Comparison of ENCODE assay signal across 8 mouse cellular contexts in genomic region chr6:30546571-30547273, GRCm38 (mm10). TPM values are rescaled to one million over a fixed set of nuclear protein-coding genes. Genes with fewer than 3 reads are reported as not detected.
DNase-seq lines count a peak whose midpoint lies in the region; ATAC-seq and TF ChIP-seq lines count a peak whose summit lies in the region.

No protein-coding gene starts in this region.

- H3K36me3 ChIP-seq in lung, embryonic 14.5 days (ENCODE audit: insufficient read depth): no peaks in the 10 kb centered on the region
- H3K36me3 ChIP-seq in embryonic facial prominence, embryonic 14.5 days (ENCODE audit: control insufficient read depth, insufficient read depth, low read length): no peaks in the 10 kb centered on the region
- no peaks in the 10 kb centered on the region for H3K36me3 ChIP-seq in megakaryocyte, embryonic 14.5 days (replicated peaks; ENCODE audit: low read length)
- no peaks in the 10 kb centered on the region for H3K36me3 ChIP-seq in stomach, embryonic 15.5 days

- WGBS in lung, embryonic 14.5 days: 11% methylated on average over 17 of the region's 17 CpGs
- WGBS in bone marrow, adult 2 months: 21% methylated on average over 17 of the region's 17 CpGs
- 15% methylated on average over 17 of the region's 17 CpGs for WGBS in embryonic facial prominence, embryonic 14.5 days
- WGBS in stomach, embryonic 15.5 days: 12% methylated on average over 17 of the region's 17 CpGs

- TF ChIP-seq POLR2A in bone marrow, adult 2 months (IDR thresholded peaks at IDR 0.05; ENCODE audit: borderline replicate concordance, control insufficient read depth, low read depth, low read length): no peak

- H3K27me3 ChIP-seq in lung, embryonic 14.5 days (ENCODE audit: insufficient read depth, low read length): no peaks in the 10 kb centered on the region
- H3K27me3 ChIP-seq in embryonic facial prominence, embryonic 14.5 days (replicated peaks; ENCODE audit: control insufficient read depth, insufficient read depth, low read length): no peaks in the 10 kb centered on the region
- peaks cover 63% of the 10 kb centered on the region for H3K27me3 ChIP-seq in megakaryocyte, embryonic 14.5 days (replicated peaks)
- H3K27me3 ChIP-seq in stomach, embryonic 15.5 days (replicated peaks): no peaks in the 10 kb centered on the region

- no peaks in the 10 kb centered on the region for H3K9me3 ChIP-seq in lung, embryonic 14.5 days (ENCODE audit: low read depth, low read length)
- no peaks in the 10 kb centered on the region for H3K9me3 ChIP-seq in embryonic facial prominence, embryonic 14.5 days (ENCODE audit: control insufficient read depth, low read length)
- 0 out of 2 replicates have a peak, but pooled peaks cover 5% of the 10 kb centered on the region for H3K9me3 ChIP-seq in megakaryocyte, embryonic 14.5 days
- H3K9me3 ChIP-seq in stomach, embryonic 15.5 days: no peaks in the 10 kb centered on the region

- ATAC-seq in lung, embryonic 14.5 days (ENCODE audit: insufficient read depth): peak; percentile 54
- peak; percentile 17; the same call in 1 of the 2 replicates for ATAC-seq in embryonic facial prominence, embryonic 14.5 days (ENCODE audit: low read depth)
- peak; percentile 85 for ATAC-seq in inflammation-experienced regulatory T-cells, adult 6 months
- no peak for ATAC-seq in stomach, embryonic 15.5 days (ENCODE audit: insufficient read depth, low FRiP score, low read depth)
- no peak for ATAC-seq in erythroid progenitor cell, adult 5-6 weeks (replicated peaks; ENCODE audit: low FRiP score, poor library complexity, severe bottlenecking)

- peak overlapping the region; percentile 52 for H3K9ac ChIP-seq in lung, embryonic 14.5 days
- H3K9ac ChIP-seq in embryonic facial prominence, embryonic 14.5 days (ENCODE audit: low read depth, low read length): peak overlapping the region; percentile 46
- H3K9ac ChIP-seq in stomach, embryonic 15.5 days: no peak overlapping the region

- peak overlapping the region; percentile 21 for H3K4me3 ChIP-seq in lung, embryonic 14.5 days (ENCODE audit: low read depth, low read length)
- peak overlapping the region; percentile 46 for H3K4me3 ChIP-seq in bone marrow, adult 2 months (replicated peaks; ENCODE audit: control insufficient read depth, low read depth, low read length)
- H3K4me3 ChIP-seq in embryonic facial prominence, embryonic 14.5 days (ENCODE audit: low read depth, low read length): peak overlapping the region; percentile 24
- peak overlapping the region; percentile 79 for H3K4me3 ChIP-seq in megakaryocyte, embryonic 14.5 days (replicated peaks)
- H3K4me3 ChIP-seq in stomach, embryonic 15.5 days (replicated peaks): peak overlapping the region; percentile 26

- TF ChIP-seq CTCF in lung, embryonic 14.5 days (IDR thresholded peaks at IDR 0.05; ENCODE audit: low read depth): no peak
- TF ChIP-seq CTCF in bone marrow, adult 2 months (IDR thresholded peaks at IDR 0.05; ENCODE audit: control insufficient read depth, insufficient read depth, low read length): no peak

- DNase-seq in lung, embryonic 14.5 days: peak; percentile 76
- DNase-seq in lung, postnatal 14 days: no peak
- DNase-seq in embryonic facial prominence, embryonic 14.5 days (ENCODE audit: low spot score): peak; percentile 65

- H3K4me2 ChIP-seq in lung, embryonic 14.5 days: peak overlapping the region; percentile 62
- H3K4me2 ChIP-seq in embryonic facial prominence, embryonic 14.5 days (ENCODE audit: low read depth, low read length): peak overlapping the region; percentile 55
- peak overlapping the region; percentile 58 for H3K4me2 ChIP-seq in stomach, embryonic 15.5 days

- H3K27ac ChIP-seq in lung, embryonic 14.5 days (ENCODE audit: low read depth): peak overlapping the region; percentile 94
- no peak overlapping the region for H3K27ac ChIP-seq in bone marrow, adult 2 months (ENCODE audit: control insufficient read depth, insufficient read depth, low read depth, low read length, poor library complexity)
- peak overlapping the region; percentile 93 for H3K27ac ChIP-seq in embryonic facial prominence, embryonic 14.5 days (replicated peaks; ENCODE audit: low read depth, low read length)
- peak overlapping the region; percentile 82 for H3K27ac ChIP-seq in stomach, embryonic 15.5 days

- peaks cover 32% of the 10 kb centered on the region for H3K4me1 ChIP-seq in lung, embryonic 14.5 days (ENCODE audit: insufficient read depth)
- H3K4me1 ChIP-seq in bone marrow, adult 2 months (ENCODE audit: control insufficient read depth, insufficient read depth, low read length): no peaks in the 10 kb centered on the region; the same call in 1 of the 2 replicates
- H3K4me1 ChIP-seq in embryonic facial prominence, embryonic 14.5 days (ENCODE audit: control insufficient read depth, insufficient read depth, low read length): peaks cover 67% of the 10 kb centered on the region
- peaks cover 18% of the 10 kb centered on the region; the same call in 1 of the 2 replicates for H3K4me1 ChIP-seq in megakaryocyte, embryonic 14.5 days
- peaks cover 22% of the 10 kb centered on the region for H3K4me1 ChIP-seq in stomach, embryonic 15.5 days

RNA-seq across cellular contexts. Expression of gene Cpa2, which starts 5.3 kb away (rescaled TPM):
- polyA plus RNA-seq in lung, embryonic 14.5 days (2014; fragmentation: Nextera tagmentation; extraction: Ambion mirVana): 7.2 and 7.8 TPM in 2 replicates
- not detected in 2 replicates for polyA plus RNA-seq in bone marrow, adult 2 months (2011; ENCODE audit: insufficient read depth, insufficient read length, low replicate concordance, missing spikeins)
- polyA plus RNA-seq in embryonic facial prominence, embryonic 14.5 days (2014; fragmentation: Nextera tagmentation; extraction: Ambion mirVana): 3.3 and 4.5 TPM in 2 replicates
- polyA plus RNA-seq in inflammation-experienced regulatory T-cells, adult 6 months (2017; shearing (Covaris generic)): under 1 TPM in 1 of 3 experiments, not detected in 2; 0.71 TPM
- not detected in 2 replicates for polyA plus RNA-seq in megakaryocyte, embryonic 14.5 days (2012; ENCODE audit: insufficient read depth, low replicate concordance)
- 765 and 1,219 TPM in 2 replicates for polyA plus RNA-seq in stomach, embryonic 15.5 days (2015; fragmentation: Nextera tagmentation; extraction: Ambion mirVana)
- not detected in 2 replicates for total RNA-seq in erythroid progenitor cell, adult 5-6 weeks (2015; ENCODE audit: low replicate concordance)
- total RNA-seq in erythroid progenitor cell, adult 5-6 weeks (2017; ENCODE audit: low replicate concordance): not detected in 2 replicates

RNA-seq across cellular contexts. Expression of gene Cpa4, which starts 21.4 kb away (rescaled TPM):
- polyA plus RNA-seq in lung, embryonic 14.5 days (2014; fragmentation: Nextera tagmentation; extraction: Ambion mirVana): 0.07 and 0.14 TPM in 2 replicates
- not detected in 2 replicates for polyA plus RNA-seq in bone marrow, adult 2 months (2011; ENCODE audit: insufficient read depth, insufficient read length, low replicate concordance, missing spikeins)
- 3.0 and 3.4 TPM in 2 replicates for polyA plus RNA-seq in embryonic facial prominence, embryonic 14.5 days (2014; fragmentation: Nextera tagmentation; extraction: Ambion mirVana)
- polyA plus RNA-seq in inflammation-experienced regulatory T-cells, adult 6 months (2017; shearing (Covaris generic)): not detected
- polyA plus RNA-seq in megakaryocyte, embryonic 14.5 days (2012; ENCODE audit: insufficient read depth, low replicate concordance): not detected in 2 replicates
- polyA plus RNA-seq in stomach, embryonic 15.5 days (2015; fragmentation: Nextera tagmentation; extraction: Ambion mirVana): 0.83 TPM in 2 replicates
- total RNA-seq in erythroid progenitor cell, adult 5-6 weeks (2015; ENCODE audit: low replicate concordance): not detected in 2 replicates
- not detected in 2 replicates for total RNA-seq in erythroid progenitor cell, adult 5-6 weeks (2017; ENCODE audit: low replicate concordance)

RNA-seq across cellular contexts. Expression of gene Ssmem1, which starts 37.1 kb away (rescaled TPM):
- polyA plus RNA-seq in lung, embryonic 14.5 days (2014; fragmentation: Nextera tagmentation; extraction: Ambion mirVana): 0.16 and 0.49 TPM in 2 replicates
- not detected in 2 replicates for polyA plus RNA-seq in bone marrow, adult 2 months (2011; ENCODE audit: insufficient read depth, insufficient read length, low replicate concordance, missing spikeins)
- polyA plus RNA-seq in embryonic facial prominence, embryonic 14.5 days (2014; fragmentation: Nextera tagmentation; extraction: Ambion mirVana): 0.51 TPM in 1 of 2 replicates, not detected in the other
- polyA plus RNA-seq in inflammation-experienced regulatory T-cells, adult 6 months (2017; shearing (Covaris generic)): not detected
- polyA plus RNA-seq in megakaryocyte, embryonic 14.5 days (2012; ENCODE audit: insufficient read depth, low replicate concordance): not detected in 2 replicates
- 0.09 TPM in 1 of 2 replicates, not detected in the other for polyA plus RNA-seq in stomach, embryonic 15.5 days (2015; fragmentation: Nextera tagmentation; extraction: Ambion mirVana)
- total RNA-seq in erythroid progenitor cell, adult 5-6 weeks (2015; ENCODE audit: low replicate concordance): not detected in 2 replicates
- total RNA-seq in erythroid progenitor cell, adult 5-6 weeks (2017; ENCODE audit: low replicate concordance): not detected in 2 replicates

RNA-seq across cellular contexts. Expression of gene Tmem209, which starts 37.1 kb away (rescaled TPM):
- polyA plus RNA-seq in lung, embryonic 14.5 days (2014; fragmentation: Nextera tagmentation; extraction: Ambion mirVana): 43.5 and 44.7 TPM in 2 replicates
- polyA plus RNA-seq in bone marrow, adult 2 months (2011; ENCODE audit: insufficient read depth, insufficient read length, low replicate concordance, missing spikeins): 12.7 and 15.2 TPM in 2 replicates
- 31.0 and 36.9 TPM in 2 replicates for polyA plus RNA-seq in embryonic facial prominence, embryonic 14.5 days (2014; fragmentation: Nextera tagmentation; extraction: Ambion mirVana)
- 10 to 100 TPM; 56.2 to 68.8 (median 61.0) TPM for polyA plus RNA-seq in inflammation-experienced regulatory T-cells, adult 6 months (2017; shearing (Covaris generic))
- 1.7 TPM in 1 of 2 replicates, not detected in the other for polyA plus RNA-seq in megakaryocyte, embryonic 14.5 days (2012; ENCODE audit: insufficient read depth, low replicate concordance)
- polyA plus RNA-seq in stomach, embryonic 15.5 days (2015; fragmentation: Nextera tagmentation; extraction: Ambion mirVana): 28.5 and 33.7 TPM in 2 replicates
- 54.5 and 55.5 TPM in 2 replicates for total RNA-seq in erythroid progenitor cell, adult 5-6 weeks (2015; ENCODE audit: low replicate concordance)
- total RNA-seq in erythroid progenitor cell, adult 5-6 weeks (2017; ENCODE audit: low replicate concordance): 47.7 and 61.2 TPM in 2 replicates

Comparison
In these comparisons a context has a peak if more than half of its experiments do, and no peak if none do; other contexts are left out.
1. ATAC-seq: peak in lung, embryonic 14.5 days (single experiment), embryonic facial prominence, embryonic 14.5 days (single experiment) and inflammation-experienced regulatory T-cells, adult 6 months (single experiment); none in stomach, embryonic 15.5 days (single experiment) and erythroid progenitor cell, adult 5-6 weeks (single experiment).
2. H3K4me3 ChIP-seq: peak in every context shown above with its lines; median percentile 79 in megakaryocyte, embryonic 14.5 days; 46 in bone marrow, adult 2 months; 26 in stomach, embryonic 15.5 days; 24 in embryonic facial prominence, embryonic 14.5 days; 21 in lung, embryonic 14.5 days.
3. RNA of gene Cpa2, which starts 5.3 kb away (polyA plus RNA-seq): 765 to 1,219 TPM in stomach, embryonic 15.5 days; 7.2 to 7.8 TPM in lung, embryonic 14.5 days, 3.3 to 4.5 TPM in embryonic facial prominence, embryonic 14.5 days, 0.71 TPM in inflammation-experienced regulatory T-cells, adult 6 months, not detected in megakaryocyte, embryonic 14.5 days and not detected in bone marrow, adult 2 months; every median in the first group is over 10 times any median in the second.
4. Peak in every context shown above with its lines, with median percentiles within 50 percentile points of each other: H3K4me2 ChIP-seq.